Mouse (Mus musculus): ENCODE results near the gene Prb1.
"Not testable (repeated sequence)": the region's sequence is repeated elsewhere in the genome, so short reads cannot be mapped to it uniquely, and the experiment has no call there.

Gene Prb1

DNA sequence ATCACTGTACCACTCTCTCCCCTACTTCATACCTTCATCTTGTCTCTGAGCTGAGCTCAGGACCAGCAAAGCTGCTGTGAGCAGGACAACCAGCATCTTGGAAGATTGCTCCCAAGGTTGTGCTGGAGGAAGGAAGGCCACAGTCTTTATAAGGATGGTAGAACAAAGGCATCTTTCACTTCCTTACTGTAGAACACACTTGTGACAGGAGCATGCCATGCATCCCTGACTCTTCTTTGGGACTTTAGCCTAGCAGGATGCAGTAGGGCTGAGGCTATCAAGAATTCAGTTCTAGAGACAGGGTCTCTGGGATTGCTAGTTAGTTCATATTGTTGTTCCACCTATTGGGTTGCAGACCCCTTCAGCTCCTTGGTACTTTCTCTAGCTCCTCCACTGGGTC, at the start of gene Prb1:
Prb1 (minus strand) TSS at position 101 of the 400 bp plus-strand sequence.
- not testable (repeated sequence) for DNase-seq (ENCODE audit: low read depth, low spot score)
